Mouse (Mus musculus): ENCODE results near the gene Prr5.
"Not testable (repeated sequence)": the region's sequence is repeated elsewhere in the genome, so short reads cannot be mapped to it uniquely, and the experiment has no call there.

Gene Prr5

DNA sequence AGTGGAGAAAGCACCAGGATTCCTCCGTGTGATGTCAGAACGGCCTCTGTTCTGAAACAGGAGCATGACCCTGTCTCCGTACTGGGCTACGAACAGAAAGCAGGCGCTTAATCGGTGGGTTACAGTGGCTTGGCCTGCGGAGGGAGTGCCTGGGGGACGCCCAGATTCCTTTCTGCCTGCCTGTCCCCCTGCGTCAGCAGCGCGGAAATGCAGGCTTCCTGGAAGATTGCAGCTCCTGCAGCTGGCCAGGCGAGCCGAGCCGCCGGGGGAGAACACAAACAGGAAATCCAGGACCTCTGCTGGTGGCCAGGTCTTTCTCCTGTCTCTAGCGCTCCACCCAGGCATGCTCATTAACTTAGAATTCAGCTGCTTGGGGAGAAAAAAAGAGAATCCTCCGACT lies 45.3 kb downstream of the Prr5 start:
- DNase-seq (ENCODE audit: low spot score in 2 of 2): no peak

DNA sequence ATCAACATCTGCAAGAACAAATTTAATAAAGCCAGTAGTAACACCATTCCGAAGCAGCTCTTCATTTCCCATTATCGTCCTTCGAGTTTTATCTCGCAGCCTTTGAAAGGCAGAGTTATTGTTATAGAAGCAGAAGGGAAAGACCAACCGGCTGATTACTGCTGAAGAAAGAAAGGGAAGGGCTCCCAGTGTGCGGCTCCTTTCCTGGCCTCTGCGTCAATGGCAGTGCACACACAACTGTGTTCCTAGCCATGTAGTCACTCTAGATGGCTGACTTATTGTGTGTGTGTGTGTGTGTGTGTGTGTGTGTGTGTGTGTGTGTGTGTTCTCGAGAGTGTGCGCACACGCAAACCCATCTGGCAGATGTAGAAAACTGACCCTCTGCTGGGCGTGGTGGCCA lies 45.7 kb downstream of the Prr5 start:
- DNase-seq (ENCODE audit: low spot score in 2 of 2): no peak

DNA sequence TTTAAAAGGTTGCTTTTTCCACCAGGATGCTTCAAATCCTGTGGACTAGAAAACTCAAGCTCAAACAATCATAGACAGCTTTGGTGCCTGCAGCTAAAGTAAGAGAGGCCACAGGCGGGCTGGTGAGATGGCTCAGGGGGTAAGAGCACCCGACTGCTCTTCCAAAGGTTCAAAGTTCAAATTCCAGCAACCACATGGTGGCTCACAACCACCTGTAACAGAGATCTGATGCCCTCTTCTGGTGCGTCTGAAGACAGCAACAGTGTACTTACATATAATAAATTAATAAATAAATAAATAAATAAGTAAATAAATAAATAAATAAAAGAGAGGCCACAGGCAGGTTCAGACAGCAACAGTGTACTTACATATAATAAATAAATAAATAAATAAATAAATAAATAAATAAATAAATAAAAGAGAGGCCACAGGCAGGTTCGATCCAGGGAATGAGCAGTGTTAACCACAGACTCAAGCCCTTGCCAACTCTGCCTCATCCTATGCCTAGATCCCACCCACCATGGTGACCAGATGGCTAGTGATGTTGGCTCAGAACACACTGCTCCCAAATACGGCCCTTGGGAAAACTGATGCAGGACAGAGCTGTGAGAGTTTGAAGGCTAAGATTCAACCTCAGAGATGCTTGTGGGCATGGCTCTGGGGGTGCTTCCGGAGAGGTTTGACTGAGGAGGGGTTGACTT lies 48.3 kb downstream of the Prr5 start:
- not testable (repeated sequence) for DNase-seq (ENCODE audit: low spot score in 2 of 2)

DNA sequence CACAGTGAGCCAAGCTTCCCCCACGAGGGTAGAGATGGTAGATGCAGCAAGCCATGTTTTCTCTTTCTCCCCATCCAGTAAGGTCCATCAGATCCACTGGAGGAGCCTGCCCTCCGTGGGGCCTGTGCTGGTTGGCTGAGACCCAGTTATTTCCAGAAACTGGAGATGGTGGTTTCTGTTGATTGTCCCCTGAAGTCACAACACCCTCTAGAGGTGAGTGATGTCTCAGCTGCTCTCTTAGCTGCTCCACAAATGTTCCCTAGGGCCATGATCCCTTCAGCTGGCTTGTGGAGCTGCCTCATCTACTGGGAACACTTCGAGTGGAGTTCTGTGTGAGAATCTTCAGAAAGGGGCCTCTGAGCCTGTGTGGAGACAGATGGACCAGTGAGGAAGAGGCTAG lies 49.4 kb downstream of the Prr5 start:
- no peak for DNase-seq (ENCODE audit: low spot score in 2 of 2)

DNA sequence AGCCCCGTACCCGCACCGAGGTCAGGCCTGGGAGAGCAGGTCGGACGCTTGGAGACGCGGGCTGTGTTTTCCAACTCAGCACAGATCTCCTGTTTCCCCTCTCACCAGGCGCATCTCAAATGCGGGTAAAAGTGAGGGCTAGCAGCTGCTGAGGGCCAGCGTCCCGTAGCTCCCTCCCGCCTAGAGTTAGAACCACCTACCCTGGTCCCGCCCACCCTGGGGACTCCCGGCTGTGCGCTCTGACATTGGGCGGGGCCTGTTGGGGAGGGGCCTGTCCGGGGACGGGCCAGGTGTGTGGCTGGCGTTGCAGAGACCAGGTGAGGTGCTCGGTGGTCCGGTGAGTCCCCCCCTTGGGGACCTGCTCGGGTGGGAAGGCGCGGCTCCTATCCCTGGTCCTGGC lies 50.4 kb downstream of the Prr5 start, which contains the start of gene Arhgap8:
Gene Arhgap8, plus strand, starts transcription at position 262 of the 400 bp plus-strand sequence.
- no peak for DNase-seq (ENCODE audit: low spot score in 2 of 2)

DNA sequence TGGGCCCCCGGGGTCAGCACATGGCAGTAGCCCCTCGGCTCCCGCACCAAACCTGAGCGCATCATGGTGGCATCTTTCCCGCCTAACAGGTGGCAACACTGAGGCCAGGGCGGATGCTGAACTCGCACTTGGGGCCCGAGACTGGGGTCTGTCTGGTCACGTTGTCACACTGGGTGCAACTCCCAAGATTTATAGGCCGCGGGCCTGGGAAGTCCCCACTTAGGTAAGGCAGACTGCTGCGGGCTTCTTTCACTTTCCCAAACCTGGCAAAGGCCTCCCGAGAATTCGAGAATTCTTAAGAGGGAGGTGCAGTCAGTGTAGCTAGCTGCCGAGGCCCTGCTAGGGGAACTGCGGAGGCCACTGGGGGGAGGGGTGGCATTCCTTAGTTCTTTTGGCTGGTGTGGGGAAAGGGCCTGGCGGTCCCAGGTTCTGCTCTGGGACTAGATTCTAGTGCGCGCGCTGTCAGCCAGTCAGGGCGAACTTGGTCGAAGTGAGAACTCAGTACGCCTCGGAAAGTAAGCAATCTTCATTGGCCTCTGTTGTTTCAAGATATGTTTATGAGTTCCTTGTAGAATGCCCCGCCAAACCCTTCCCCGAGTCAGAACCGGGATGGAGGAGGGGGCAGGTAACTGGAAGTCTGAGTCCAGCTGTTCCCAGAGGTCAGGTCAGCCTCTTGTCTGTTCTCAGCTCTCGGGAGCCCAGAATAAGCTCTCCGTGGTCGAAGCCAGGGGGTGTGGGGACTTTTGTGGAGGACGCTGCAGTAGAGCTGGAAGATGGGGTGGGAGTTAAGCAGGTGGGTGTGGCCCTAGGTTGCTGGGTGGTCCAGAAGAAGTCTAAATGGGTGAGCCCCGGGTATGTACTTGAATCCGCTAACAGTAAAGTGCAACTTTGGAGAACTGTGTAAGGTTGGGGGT lies 51.1 kb downstream of the Prr5 start:
- DNase-seq (ENCODE audit: low spot score in 2 of 2): no peak

DNA sequence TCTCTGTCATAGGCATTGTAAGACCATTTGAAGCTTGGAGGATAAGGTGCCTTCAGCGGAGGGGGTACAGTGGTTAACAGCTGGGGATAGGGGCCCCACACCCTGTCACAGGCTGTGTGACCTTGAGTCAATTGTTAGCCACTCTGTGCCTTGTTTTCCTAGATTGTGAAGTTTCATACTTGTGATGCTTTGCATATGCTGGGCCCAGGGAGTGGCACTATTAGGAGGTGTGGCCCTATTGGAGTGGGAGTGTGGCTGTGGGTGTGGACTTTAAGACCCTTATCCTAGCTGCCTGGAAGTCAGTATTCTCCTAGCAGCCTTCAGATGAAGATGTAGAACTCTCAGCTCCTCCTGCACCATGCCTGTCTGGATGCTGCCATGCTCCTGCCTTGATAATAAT lies 54.2 kb downstream of the Prr5 start:
- DNase-seq (ENCODE audit: low spot score in 2 of 2): not testable (repeated sequence)

DNA sequence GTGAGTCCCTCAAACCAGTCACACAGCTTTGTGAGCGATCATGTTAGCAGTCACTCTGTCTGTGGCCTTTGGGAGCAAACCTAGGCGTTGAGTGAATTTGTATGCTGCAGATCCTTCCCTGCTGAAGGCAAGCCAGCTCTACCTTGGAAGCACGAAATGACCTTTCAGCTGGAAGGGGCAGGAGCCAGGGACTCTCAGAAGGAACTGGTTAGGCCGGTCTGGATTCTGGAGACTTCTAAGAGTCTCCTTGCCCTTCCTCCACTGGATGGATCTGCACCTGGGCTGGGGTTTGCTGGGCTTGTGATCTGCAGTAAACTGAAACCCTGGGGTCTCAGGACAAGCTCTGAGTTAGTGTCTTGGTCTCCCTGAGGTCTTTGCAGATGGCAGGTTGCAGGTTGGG lies 54.8 kb downstream of the Prr5 start:
- DNase-seq (ENCODE audit: low spot score in 2 of 2): no peak

DNA sequence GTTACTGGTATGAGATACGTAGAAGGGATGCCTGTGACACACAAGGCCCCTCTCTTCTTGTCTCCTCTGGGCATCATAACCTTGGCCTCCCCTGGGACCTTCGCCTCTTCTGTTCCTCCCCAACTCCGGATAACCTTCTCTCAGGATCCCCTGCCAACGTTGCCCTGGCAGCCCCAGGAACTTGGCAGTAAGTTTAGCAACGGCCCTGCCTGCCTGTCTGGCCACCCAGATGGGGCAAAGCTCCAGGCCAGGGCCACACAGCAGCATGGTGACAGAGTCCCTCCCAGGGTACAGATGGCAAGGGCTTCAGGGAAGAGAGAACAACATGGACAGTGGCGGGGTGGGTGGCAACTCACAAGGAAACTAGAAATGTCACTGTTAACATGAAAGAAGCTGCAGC lies 60.3 kb downstream of the Prr5 start:
- DNase-seq (ENCODE audit: low spot score in 2 of 2): peak in 1 of 2 experiments; percentile 15

DNA sequence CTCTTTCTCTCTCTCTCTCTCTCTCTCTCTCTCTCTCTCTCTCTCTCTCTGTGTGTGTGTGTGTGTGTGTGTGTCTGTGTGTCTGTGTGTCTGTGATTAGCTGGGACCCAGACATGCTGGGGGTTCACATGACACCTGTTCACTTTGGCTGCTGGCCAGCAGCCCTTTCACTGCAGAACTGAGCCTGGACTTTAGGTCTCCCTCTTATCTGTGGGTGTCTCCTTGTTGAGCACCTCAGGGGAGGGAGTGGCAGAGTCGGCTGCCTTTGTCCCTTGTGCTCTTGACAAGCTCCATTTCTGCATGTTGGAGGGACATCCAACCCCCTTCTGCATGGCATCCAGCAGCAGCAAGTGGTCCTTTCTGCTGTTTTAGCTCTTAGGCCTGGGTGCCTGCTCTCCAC lies 61.5 kb downstream of the Prr5 start:
- DNase-seq (ENCODE audit: low spot score in 2 of 2): no peak

DNA sequence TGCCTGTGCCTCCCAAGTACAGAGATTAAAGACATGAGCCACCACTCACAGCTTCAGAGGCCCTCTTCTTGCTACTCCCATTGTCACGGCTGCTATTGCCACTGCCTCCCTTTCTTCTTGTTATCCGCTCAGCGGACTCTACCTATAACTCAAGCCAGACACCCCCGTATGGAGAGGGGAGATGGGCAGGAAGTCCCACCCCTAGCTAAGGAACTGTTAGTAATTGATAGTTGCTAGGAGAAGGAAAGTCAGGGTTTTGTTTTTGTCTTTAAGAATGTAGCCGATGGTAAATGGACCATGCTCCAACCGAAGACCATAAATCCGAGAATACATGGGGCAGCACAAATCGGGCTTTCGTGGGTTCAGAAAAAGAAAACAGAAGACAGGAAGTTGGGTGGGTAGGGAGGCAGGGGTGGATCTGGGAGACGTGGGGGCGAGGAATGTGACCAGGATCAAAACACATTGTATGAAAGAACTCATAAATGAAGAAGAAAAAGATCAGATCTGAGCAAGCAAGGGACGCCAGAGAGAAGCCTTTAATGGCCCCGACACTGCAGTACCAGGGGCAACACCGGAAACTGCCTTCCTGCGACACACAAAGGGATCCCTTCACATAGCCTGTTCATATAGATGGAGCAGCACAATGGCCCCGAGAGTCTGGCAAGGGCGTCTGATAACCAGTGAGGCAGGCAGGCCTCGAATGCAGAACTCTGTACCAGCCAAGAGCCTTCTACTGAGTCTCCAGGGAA lies 62.4 kb downstream of the Prr5 start:
- DNase-seq (ENCODE audit: low spot score in 2 of 2): no peak

DNA sequence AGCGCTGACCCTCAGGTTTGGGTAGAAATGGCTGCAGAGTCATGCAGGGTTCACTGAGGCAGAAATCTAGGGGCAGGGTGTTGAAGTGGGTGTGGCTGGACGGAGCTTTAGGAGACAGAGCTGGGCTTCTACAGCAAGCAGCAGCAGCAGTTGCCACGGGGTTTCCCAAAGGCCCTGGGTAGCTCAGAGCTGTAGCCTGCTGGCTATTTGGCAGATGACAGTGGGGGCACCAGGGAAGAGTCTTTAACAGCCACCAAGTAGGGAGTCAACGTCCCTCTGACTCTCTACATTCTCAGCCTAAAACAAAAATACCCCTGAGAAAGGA lies 63.0 kb downstream of the Prr5 start:
- no peak for DNase-seq (ENCODE audit: low spot score in 2 of 2)

DNA sequence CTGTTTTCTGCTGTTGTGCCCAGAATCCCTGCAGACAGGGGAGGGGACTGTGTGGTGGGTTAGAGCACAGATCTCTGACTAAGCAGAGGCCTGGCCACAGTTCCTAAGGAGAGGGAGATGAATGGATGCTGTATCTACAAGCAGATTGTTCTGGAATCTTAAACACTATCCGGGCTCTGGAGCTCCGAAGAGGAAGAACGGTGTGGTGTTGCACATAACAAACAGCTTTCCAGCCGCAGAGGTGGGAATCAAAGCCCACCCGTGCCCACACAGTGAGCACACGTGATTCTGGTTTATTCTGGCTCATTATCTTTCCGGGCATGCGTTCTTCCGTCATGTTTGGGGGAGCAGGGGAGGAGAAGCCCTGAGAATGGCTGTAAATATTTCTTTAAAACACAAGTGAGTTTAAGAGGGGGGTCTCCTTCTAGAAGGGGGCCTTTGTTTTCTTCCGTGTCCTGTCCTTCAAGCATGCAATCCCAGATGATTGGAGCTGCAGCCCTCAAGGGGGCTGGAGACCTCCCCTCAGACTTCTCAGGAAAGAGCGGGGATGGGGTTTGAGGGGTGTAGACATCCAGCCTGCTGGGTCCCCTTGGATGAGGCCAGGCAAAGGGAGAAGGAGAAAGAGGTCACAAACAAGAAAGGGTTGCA lies 67.0 kb downstream of the Prr5 start:
- no peak for DNase-seq (ENCODE audit: low spot score in 2 of 2)

DNA sequence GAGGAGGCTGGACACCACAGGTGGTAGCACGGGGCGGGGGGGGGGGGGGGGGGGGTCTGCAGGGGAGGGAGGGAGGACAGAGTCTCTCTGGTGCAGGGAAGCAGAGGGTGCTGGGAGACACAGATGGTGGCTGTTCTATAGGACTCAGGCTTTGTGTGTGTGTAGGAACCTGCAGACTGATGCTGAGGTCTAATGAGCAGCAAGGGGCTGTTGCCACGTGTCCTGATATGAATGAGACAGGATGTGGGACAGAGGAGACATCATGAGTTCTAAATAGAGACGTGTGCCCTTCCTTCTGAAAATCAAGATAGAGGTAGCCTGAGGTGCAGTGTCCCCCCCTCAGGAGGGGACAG lies 67.5 kb downstream of the Prr5 start:
- DNase-seq (ENCODE audit: low spot score in 2 of 2): no peak

DNA sequence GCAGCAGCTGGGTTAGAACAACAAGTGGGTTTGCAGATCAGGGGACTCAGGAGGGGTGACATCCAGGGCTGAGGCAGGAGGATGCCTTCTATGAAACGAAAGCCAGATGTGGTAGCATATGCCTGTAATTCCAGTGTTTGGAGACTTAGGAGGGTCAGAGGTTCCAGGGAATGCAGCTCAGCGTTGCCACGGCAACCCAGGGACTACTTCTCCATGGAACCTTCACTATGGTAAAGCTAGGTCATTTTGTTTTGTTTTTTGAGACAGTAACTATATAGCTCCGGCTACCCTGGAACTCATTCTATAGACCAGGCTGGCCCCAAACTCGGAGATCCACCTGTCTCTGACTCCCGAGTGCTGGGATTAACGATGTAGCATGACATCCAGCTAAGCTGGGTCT lies 68.8 kb downstream of the Prr5 start:
- DNase-seq (ENCODE audit: low spot score in 2 of 2): no peak

DNA sequence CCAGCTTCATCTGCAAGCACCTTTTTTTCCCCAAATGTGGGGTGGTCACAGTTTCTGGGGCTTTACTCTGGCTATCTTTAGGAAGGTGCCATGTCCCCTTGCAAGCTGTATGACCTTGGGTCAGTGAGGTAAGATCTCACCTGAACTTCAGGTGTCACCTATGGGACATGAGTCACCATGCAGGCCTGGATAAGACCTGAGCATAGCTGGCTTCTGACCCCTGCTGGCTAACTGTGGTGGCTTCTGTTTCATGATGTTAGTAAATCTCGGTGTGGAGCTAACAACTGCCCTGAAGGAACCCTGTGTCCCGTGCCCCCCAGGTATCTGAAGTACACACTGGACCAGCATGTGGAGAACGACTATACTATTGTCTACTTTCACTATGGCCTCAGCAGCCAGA lies 72.2 kb downstream of the Prr5 start:
- no peak for DNase-seq (ENCODE audit: low spot score in 2 of 2)

DNA sequence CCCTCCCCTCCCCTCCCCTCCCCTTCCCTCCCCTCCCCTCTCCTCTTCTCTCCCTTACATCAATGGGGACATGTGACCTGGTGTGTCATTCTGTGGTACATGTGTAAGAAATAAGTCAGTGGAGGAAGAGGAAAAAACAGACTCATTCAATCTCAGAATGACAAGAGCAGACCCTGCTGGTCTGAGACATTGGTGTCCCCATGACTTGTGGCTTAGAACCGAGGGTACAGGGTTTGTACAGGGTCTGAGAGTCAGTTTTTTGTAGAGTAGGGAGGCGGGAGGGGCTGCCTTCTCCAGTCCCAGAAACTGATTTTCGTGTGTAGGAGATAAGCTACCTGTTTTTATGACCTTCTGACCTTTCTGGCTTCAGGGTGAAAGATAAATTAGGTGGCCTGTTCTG lies 73.9 kb downstream of the Prr5 start:
- no peak for DNase-seq (ENCODE audit: low spot score in 2 of 2)

DNA sequence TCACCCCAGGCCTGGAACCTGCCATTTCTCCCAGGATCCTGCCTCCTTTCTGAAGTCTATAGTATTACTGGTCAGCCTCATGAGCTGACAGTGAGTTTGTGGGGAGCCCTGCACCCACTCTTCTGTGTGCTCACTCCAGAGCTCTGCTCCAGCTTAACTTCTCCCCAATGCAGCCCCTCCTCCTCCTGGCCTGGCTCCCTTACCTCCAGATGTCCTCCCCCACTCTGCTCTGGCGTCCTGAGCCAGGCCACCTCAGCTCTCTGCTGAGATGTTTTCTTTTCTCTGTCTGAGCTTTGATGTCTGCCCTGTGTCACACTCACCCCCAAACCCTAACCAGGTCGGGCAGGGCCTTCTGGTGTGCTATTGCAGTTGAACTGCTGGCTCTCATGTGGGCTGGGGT lies 74.9 kb downstream of the Prr5 start:
- DNase-seq (ENCODE audit: low spot score in 2 of 2): no peak

DNA sequence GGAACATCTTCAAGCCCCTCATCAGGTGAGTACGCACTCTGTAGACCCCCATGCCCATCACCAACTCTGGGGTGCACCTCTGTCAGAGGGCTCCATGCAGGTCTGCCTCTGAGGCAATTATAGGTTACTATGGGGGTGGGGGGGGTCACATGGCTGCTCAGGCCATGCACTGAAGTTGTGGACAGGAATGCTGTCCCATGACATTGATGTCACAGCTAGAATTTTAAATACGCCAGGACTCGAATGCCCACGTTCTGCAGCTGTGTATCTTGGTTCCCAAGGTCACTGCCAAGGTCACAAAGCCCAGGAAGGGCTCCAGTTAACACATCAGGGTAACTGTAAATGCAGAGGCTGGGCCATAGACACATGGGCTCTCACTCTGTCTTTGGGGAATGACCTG lies 76.4 kb downstream of the Prr5 start:
- DNase-seq (ENCODE audit: low spot score in 2 of 2): no peak
